Mouse (Mus musculus) megakaryocyte, adult 5-6 weeks (primary cell): ENCODE results near the gene Gm21977. TPM values are rescaled to one million over a fixed set of nuclear protein-coding genes. Genes with fewer than 3 reads are reported as not detected.
"Not testable (repeated sequence)": the region's sequence is repeated elsewhere in the genome, so short reads cannot be mapped to it uniquely, and the experiment has no call there.

Source experiments
- ATAC-seq: 2 replicates; pipeline ENCODE4 v1.8.0; 2016; ENCODE audit warnings: mild to moderate bottlenecking, inconsistent platforms; ENCODE audit not compliant: poor library complexity, severe bottlenecking
- total RNA-seq, 2 experiments: library from RNA; stranded (forward) in 1 of 2; stranded (reverse) in 1 of 2; fragments of 153-499, 151-499 nt in 1 of 2; fragments of 221-1000, 200-1000 nt in 1 of 2; gene quantifications; 2 replicates each; pipeline versions ENCODE4 v1.2.3 to v1.2.4; 2015 to 2017

Gene Gm21977
- total RNA-seq (2015) (not detected in 2 replicates), total RNA-seq (2017) (not detected in 2 replicates)

- not testable (repeated sequence) for ATAC-seq
Observed at GRCm38 (mm10) chr14:42853377-42853776, at the start of gene Gm21977. Gene Gm21977 (minus strand): TSS chr14:42853477.

Other genes with a start within 250 kb of the Gm21977 start
- gene Gm3633, start 211.6 kb downstream of the Gm21977 start, total RNA-seq (2015): not detected in 2 replicates
- gene Gm3633, start 211.6 kb downstream of the Gm21977 start, total RNA-seq (2017): not detected in 2 replicates
- gene Gm10378, start 197.5 kb downstream of the Gm21977 start, total RNA-seq (2015): not detected in 2 replicates
- gene Gm10378, start 197.5 kb downstream of the Gm21977 start, total RNA-seq (2017): not detected in 2 replicates
- gene Gm3015, start 84.7 kb downstream of the Gm21977 start, total RNA-seq (2015): not detected in 2 replicates
- not detected in 2 replicates for gene Gm3015, start 84.7 kb downstream of the Gm21977 start, total RNA-seq (2017)
- gene Gm10377, start 55.5 kb downstream of the Gm21977 start, total RNA-seq (2015): not detected in 2 replicates
- not detected in 2 replicates for gene Gm10377, start 55.5 kb downstream of the Gm21977 start, total RNA-seq (2017)
- not detected in 2 replicates for gene Gm8082, start 140.1 kb upstream of the Gm21977 start, total RNA-seq (2015)
- gene Gm8082, start 140.1 kb upstream of the Gm21977 start, total RNA-seq (2017): not detected in 2 replicates
- gene Gm10376, start 162.2 kb upstream of the Gm21977 start, total RNA-seq (2015): not detected in 2 replicates
- not detected in 2 replicates for gene Gm10376, start 162.2 kb upstream of the Gm21977 start, total RNA-seq (2017)
- not detected in 2 replicates for gene Gm8094, start 223.2 kb upstream of the Gm21977 start, total RNA-seq (2015)
- gene Gm8094, start 223.2 kb upstream of the Gm21977 start, total RNA-seq (2017): not detected in 2 replicates
- gene Gm8104, start 247.1 kb upstream of the Gm21977 start, total RNA-seq (2015): not detected in 2 replicates
- gene Gm8104, start 247.1 kb upstream of the Gm21977 start, total RNA-seq (2017): not detected in 2 replicates